Mouse (Mus musculus): ENCODE measurements at regions not wholly inside any gene's neighbourhood (a gene's known extent, or its start where the extent isn't known, plus 50 kb on each side); places are given as distances from the start of the nearest gene placed in this dataset.

GRCm38 (mm10) chr1:95762244-95762643, 94.9 kb upstream of the St8sia4 start:
- in situ Hi-C loops (cut with MseI, MboI): loop anchor here in 1 of 2 experiments (25.0 kb wide), 1 partner anchor 375 kb away; no protein-coding TSS in a partner anchor

GRCm38 (mm10) chr1:95754071-95754915, 86.9 kb upstream of the St8sia4 start:
- in situ Hi-C loops (cut with MseI, MboI): loop anchor here in 1 of 2 experiments (25.0 kb wide), 1 partner anchor 367 kb away; no protein-coding TSS in a partner anchor

GRCm38 (mm10) chr1:95753517-95753916, 86.1 kb upstream of the St8sia4 start:
- in situ Hi-C loops (cut with MseI, MboI): loop anchor here in 1 of 2 experiments (25.0 kb wide), 1 partner anchor 366 kb away; no protein-coding TSS in a partner anchor

- in situ Hi-C loops (cut with MseI, MboI): no loop called here
Measured at GRCm38 (mm10) chr1:95748940-95749339, 81.6 kb upstream of the St8sia4 start.

GRCm38 (mm10) chr1:95747287-95747686, 79.9 kb upstream of the St8sia4 start:
- in situ Hi-C loops (cut with MseI, MboI): no loop called here

- in situ Hi-C loops (cut with MseI, MboI): no loop called here
Measured at GRCm38 (mm10) chr1:95744446-95744845, 77.1 kb upstream of the St8sia4 start.

- in situ Hi-C loops (cut with MseI, MboI): no loop called here
Measured at GRCm38 (mm10) chr1:95743334-95743733, 76.0 kb upstream of the St8sia4 start.

GRCm38 (mm10) chr1:95719449-95719848, 52.1 kb upstream of the St8sia4 start:
- in situ Hi-C loops (cut with MseI, MboI): no loop called here

- in situ Hi-C loops (cut with MseI, MboI): no loop called here
Measured at GRCm38 (mm10) chr1:95718794-95719193, 51.4 kb upstream of the St8sia4 start.

Measured in mouse trophoblast stem cell (cell line).